Mouse (Mus musculus) olfactory bulb, adult 2 months (tissue): ENCODE data around the gene Csnk1e.

ENCODE experiments used
- CTCF ChIP-seq: fragments of 200-500 bp; IDR thresholded peaks from 2 replicates; pipeline ENCODE4 v1.5.1; 2012; ENCODE audit warnings: low read depth, mild to moderate bottlenecking, low read length, moderate library complexity; ENCODE audit not compliant: insufficient read depth
- POLR2A ChIP-seq: fragments of 200-500 bp; IDR thresholded peaks from 2 replicates; pipeline ENCODE4 v1.6.1; 2012; ENCODE audit warnings: mild to moderate bottlenecking, low read depth, low read length, moderate library complexity; ENCODE audit not compliant: insufficient read depth

GRCm38 (mm10) chr15:79392527-79392926 lies 62.8 kb downstream of the Csnk1e start:
- TF ChIP-seq POLR2A (no peak), CTCF (no peak)
